Mouse (Mus musculus) kidney, adult 2 months (tissue): ENCODE data around the gene Lamb1. TPM values are rescaled to one million over a fixed set of nuclear protein-coding genes. Genes with fewer than 3 reads are reported as not detected.

Source experiments
- DNase-seq: peaks from one replicate; pipeline ENCODE4 v3.0.0; 2021
- H3K27ac ChIP-seq: fragments of 200-500 bp; 2 replicates; pipeline ENCODE4 v1.5.1; 2012; ENCODE audit warnings: low read depth, low read length, control low read depth, inconsistent platforms; ENCODE audit not compliant: insufficient read depth
- H3K27me3 ChIP-seq: fragments of 200-500 bp; replicated peaks from 2 replicates; pipeline ENCODE4 v1.6.1; 2012; ENCODE audit warnings: mild to moderate bottlenecking, moderate library complexity, low read length, inconsistent platforms; ENCODE audit not compliant: control insufficient read depth, insufficient read depth
- H3K36me3 ChIP-seq: fragments of 200-500 bp; 2 replicates; pipeline ENCODE4 v1.6.1; 2012; ENCODE audit warnings: mild to moderate bottlenecking, moderate library complexity, low read length, inconsistent platforms; ENCODE audit not compliant: control insufficient read depth, insufficient read depth
- H3K4me1 ChIP-seq: fragments of 200-500 bp; 2 replicates; pipeline ENCODE4 v1.6.1; 2011; ENCODE audit warnings: low read length; ENCODE audit not compliant: control insufficient read depth, insufficient read depth
- H3K4me3 ChIP-seq: fragments of 200-500 bp; 2 replicates; pipeline ENCODE4 v1.5.1; 2011; ENCODE audit warnings: mild to moderate bottlenecking, low read depth, low read length, control low read depth; ENCODE audit not compliant: insufficient read depth
- CTCF ChIP-seq: fragments of 200-500 bp; conservative IDR thresholded peaks from 2 replicates; pipeline ENCODE4 v1.5.1; 2011; ENCODE audit warnings: low read depth, mild to moderate bottlenecking, control low read depth, low read length, moderate library complexity, mixed read lengths; ENCODE audit not compliant: insufficient read depth, insufficient read length
- POLR2A ChIP-seq: fragments of 200-500 bp; IDR thresholded peaks from one replicate; pipeline ENCODE4 v1.6.1; 2011; ENCODE audit warnings: low read depth, low read length, control low read depth
- WGBS: fragments of 180-500 bp; shearing (Covaris S2); methylation state at CpG from one replicate; pipeline ENCODE4 v1.1.7; 2018; 5-methylcytosine and 5-hydroxymethylcytosine counted together
- polyA plus RNA-seq: library from polyadenylated mRNA; depleted of rRNA; stranded (reverse); fragments of >200 nt; gene quantifications from 2 replicates; pipeline ENCODE4 v1.2.3, GENCODE M21; 2012

Gene Lamb1
- polyA plus RNA-seq, 1 experiment, result 41.0 TPM

GRCm38 (mm10) chr12:31240470-31240869, 24.6 kb upstream of the Lamb1 start, which contains the start of gene Gm6993:
Gene Gm6993, plus strand, starts transcription at chr12:31240770.
- Histone ChIP-seq H3K4me1 (peaks cover 2% of the 10 kb centered on the region; the same call in 1 of the 2 replicates), H3K4me3 (no peak within 1 kb of the TSS), H3K36me3 (no peaks in the 10 kb centered on the region), H3K27ac (no peak within 1 kb of the TSS), H3K27me3 (no peaks in the 10 kb centered on the region)
- no peak for TF ChIP-seq POLR2A
- TF ChIP-seq CTCF, result no peak
- no peak for DNase-seq
- WGBS, result 85% methylated on average over 5 of the region's 5 CpGs

- Histone ChIP-seq H3K4me3 (no peak overlapping the region), H3K27ac (no peak overlapping the region), H3K27me3 (no peaks in the 10 kb centered on the region), H3K36me3 (no peaks in the 10 kb centered on the region), H3K4me1 (peaks cover 2% of the 10 kb centered on the region; the same call in 1 of the 2 replicates)
- 84% methylated on average over 6 of the region's 6 CpGs for WGBS
- no peak for DNase-seq
- TF ChIP-seq CTCF (no peak), POLR2A (no peak)
Measured at GRCm38 (mm10) chr12:31241595-31242342, 23.3 kb upstream of the Lamb1 start.

- no peaks in the 10 kb centered on the region for H3K27me3 ChIP-seq
- H3K27ac ChIP-seq, result no peak overlapping the region
- no peak for TF ChIP-seq POLR2A
- TF ChIP-seq CTCF, result no peak
- peaks cover 5% of the 10 kb centered on the region; the same call in 1 of the 2 replicates for H3K4me1 ChIP-seq
- no peak overlapping the region for H3K4me3 ChIP-seq
- no peaks in the 10 kb centered on the region for H3K36me3 ChIP-seq
- 41% methylated on average over 2 of the region's 2 CpGs for WGBS
- no peak for DNase-seq
Measured at GRCm38 (mm10) chr12:31244001-31244400, 21.0 kb upstream of the Lamb1 start.

GRCm38 (mm10) chr12:31244691-31245090, 20.3 kb upstream of the Lamb1 start:
- Histone ChIP-seq H3K27ac (no peak overlapping the region), H3K27me3 (no peaks in the 10 kb centered on the region), H3K36me3 (no peaks in the 10 kb centered on the region), H3K4me1 (peaks cover 3% of the 10 kb centered on the region; the same call in 1 of the 2 replicates), H3K4me3 (no peak overlapping the region)
- DNase-seq, result no peak
- TF ChIP-seq CTCF, result no peak
- no peak for TF ChIP-seq POLR2A
- 97% methylated on average over 3 of the region's 3 CpGs for WGBS

GRCm38 (mm10) chr12:31246153-31246552, 18.9 kb upstream of the Lamb1 start:
- 77% methylated on average over 3 of the region's 3 CpGs for WGBS
- Histone ChIP-seq H3K4me1 (peaks cover 3% of the 10 kb centered on the region; the same call in 1 of the 2 replicates), H3K36me3 (no peaks in the 10 kb centered on the region), H3K4me3 (no peak overlapping the region), H3K27ac (no peak overlapping the region), H3K27me3 (no peaks in the 10 kb centered on the region)
- TF ChIP-seq POLR2A, result no peak
- DNase-seq, result no peak

GRCm38 (mm10) chr12:31246615-31247014, 18.4 kb upstream of the Lamb1 start:
- Histone ChIP-seq H3K27me3 (no peaks in the 10 kb centered on the region), H3K36me3 (no peaks in the 10 kb centered on the region), H3K4me3 (no peak overlapping the region), H3K27ac (no peak overlapping the region), H3K4me1 (peaks cover 3% of the 10 kb centered on the region; the same call in 1 of the 2 replicates)
- WGBS, result 82% methylated on average over 3 of the region's 3 CpGs
- no peak for DNase-seq
- TF ChIP-seq CTCF (no peak), POLR2A (no peak)

GRCm38 (mm10) chr12:31248165-31248564, 16.9 kb upstream of the Lamb1 start:
- no peaks in the 10 kb centered on the region for H3K36me3 ChIP-seq
- 41% methylated on average over 3 of the region's 3 CpGs for WGBS
- H3K27ac ChIP-seq, result no peak overlapping the region
- no peak overlapping the region for H3K4me3 ChIP-seq
- peak; percentile 48 for DNase-seq
- TF ChIP-seq CTCF, result no peak
- TF ChIP-seq POLR2A, result no peak
- no peaks in the 10 kb centered on the region for H3K27me3 ChIP-seq
- peaks cover 3% of the 10 kb centered on the region; the same call in 1 of the 2 replicates for H3K4me1 ChIP-seq
